Mouse (Mus musculus) small intestine, adult 2 months (tissue): ENCODE data around the gene Mastl.

Source experiments
- CTCF ChIP-seq: fragments of 200-500 bp; IDR thresholded peaks from 2 replicates; pipeline ENCODE4 v1.5.1; 2012; ENCODE audit warnings: low read depth, mild to moderate bottlenecking, control low read depth, inconsistent platforms, low read length, moderate library complexity, mixed read lengths; ENCODE audit not compliant: insufficient replicate concordance, insufficient read length; ENCODE audit errors: extremely low read depth
- POLR2A ChIP-seq: fragments of 200-500 bp; IDR thresholded peaks from 2 replicates; pipeline ENCODE4 v1.6.1; 2012; ENCODE audit warnings: low read depth, mild to moderate bottlenecking, control low read depth, inconsistent platforms, low read length, moderate library complexity

GRCm38 (mm10) chr2:23155199-23155621 is 614 bp downstream of the Mastl start:
- no peak for TF ChIP-seq CTCF
- no peak for TF ChIP-seq POLR2A
